Mouse (Mus musculus): Measurements from ENCODE around the gene Mpped2. TPM values are rescaled to one million over a fixed set of nuclear protein-coding genes. Genes with fewer than 3 reads are reported as not detected.

Mpped2 gene
- polyA plus RNA-seq, 1 experiment from 2014 or later = 44.4 TPM

GRCm38 (mm10) chr2:106844147-106844546, 151.1 kb downstream of the Mpped2 start:
- no peak overlapping the region for H3K4me2 ChIP-seq (replicated peaks; ENCODE audit: low read depth, low read length)
- no peak overlapping the region for H3K27ac ChIP-seq (ENCODE audit: low read depth, low read length)
- H3K9ac ChIP-seq (ENCODE audit: low read depth, low read length) = no peak overlapping the region
- ATAC-seq (ENCODE audit: low FRiP score) (no peak), DNase-seq (ENCODE audit: low spot score) (no peak)
- H3K27me3 ChIP-seq (ENCODE audit: control insufficient read depth, insufficient read depth, low read length) = no peaks in the 10 kb centered on the region
- no peaks in the 10 kb centered on the region for H3K36me3 ChIP-seq (ENCODE audit: control insufficient read depth, insufficient read depth, low read length)
- no peak overlapping the region for H3K4me3 ChIP-seq (ENCODE audit: low read depth, low read length)
- H3K4me1 ChIP-seq (replicated peaks; ENCODE audit: control insufficient read depth, insufficient read depth, low read length) = no peaks in the 10 kb centered on the region
- WGBS = 72% methylated on average over 9 of the region's 9 CpGs
- H3K9me3 ChIP-seq (ENCODE audit: control insufficient read depth, low read length) = no peaks in the 10 kb centered on the region

- H3K9me3 ChIP-seq (ENCODE audit: control insufficient read depth, low read length) = no peaks in the 10 kb centered on the region
- H3K27ac ChIP-seq (ENCODE audit: low read depth, low read length) = no peak overlapping the region
- no peak for ATAC-seq (ENCODE audit: low FRiP score)
- H3K36me3 ChIP-seq (ENCODE audit: control insufficient read depth, insufficient read depth, low read length) = no peaks in the 10 kb centered on the region
- no peak overlapping the region for H3K9ac ChIP-seq (ENCODE audit: low read depth, low read length)
- WGBS = 73% methylated on average over 10 of the region's 10 CpGs
- no peaks in the 10 kb centered on the region for H3K27me3 ChIP-seq (ENCODE audit: control insufficient read depth, insufficient read depth, low read length)
- H3K4me2 ChIP-seq (replicated peaks; ENCODE audit: low read depth, low read length) = no peak overlapping the region
- H3K4me1 ChIP-seq (replicated peaks; ENCODE audit: control insufficient read depth, insufficient read depth, low read length) = no peaks in the 10 kb centered on the region
- H3K4me3 ChIP-seq (ENCODE audit: low read depth, low read length) = no peak overlapping the region
- DNase-seq (ENCODE audit: low spot score) = no peak
These were observed 152.0 kb downstream of the Mpped2 start for GRCm38 (mm10) chr2:106844766-106845678.

GRCm38 (mm10) chr2:106846511-106846910, 153.4 kb downstream of the Mpped2 start:
- no peak overlapping the region for H3K27ac ChIP-seq (ENCODE audit: low read depth, low read length)
- H3K4me1 ChIP-seq (replicated peaks; ENCODE audit: control insufficient read depth, insufficient read depth, low read length) = no peaks in the 10 kb centered on the region
- H3K4me2 ChIP-seq (replicated peaks; ENCODE audit: low read depth, low read length) = no peak overlapping the region
- ATAC-seq (ENCODE audit: low FRiP score) (no peak), DNase-seq (ENCODE audit: low spot score) (no peak)
- H3K9me3 ChIP-seq (ENCODE audit: control insufficient read depth, low read length) = no peaks in the 10 kb centered on the region
- H3K9ac ChIP-seq (ENCODE audit: low read depth, low read length) = no peak overlapping the region
- 47% methylated on average over 4 of the region's 4 CpGs for WGBS
- no peaks in the 10 kb centered on the region for H3K27me3 ChIP-seq (ENCODE audit: control insufficient read depth, insufficient read depth, low read length)
- no peaks in the 10 kb centered on the region for H3K36me3 ChIP-seq (ENCODE audit: control insufficient read depth, insufficient read depth, low read length)
- no peak overlapping the region for H3K4me3 ChIP-seq (ENCODE audit: low read depth, low read length)

GRCm38 (mm10) chr2:106849389-106849788, 156.3 kb downstream of the Mpped2 start:
- 74% methylated on average over 9 of the region's 9 CpGs for WGBS
- Histone ChIP-seq H3K9me3 (ENCODE audit: control insufficient read depth, low read length) (no peaks in the 10 kb centered on the region), H3K4me2 (replicated peaks; ENCODE audit: low read depth, low read length) (no peak overlapping the region), H3K36me3 (ENCODE audit: control insufficient read depth, insufficient read depth, low read length) (no peaks in the 10 kb centered on the region), H3K9ac (ENCODE audit: low read depth, low read length) (no peak overlapping the region), H3K27ac (ENCODE audit: low read depth, low read length) (no peak overlapping the region), H3K27me3 (ENCODE audit: control insufficient read depth, insufficient read depth, low read length) (no peaks in the 10 kb centered on the region), H3K4me3 (ENCODE audit: low read depth, low read length) (no peak overlapping the region), H3K4me1 (replicated peaks; ENCODE audit: control insufficient read depth, insufficient read depth, low read length) (no peaks in the 10 kb centered on the region)
- ATAC-seq (ENCODE audit: low FRiP score) (no peak), DNase-seq (ENCODE audit: low spot score) (no peak)

GRCm38 (mm10) chr2:106851515-106851914, 158.4 kb downstream of the Mpped2 start:
- H3K27me3 ChIP-seq (ENCODE audit: control insufficient read depth, insufficient read depth, low read length) = no peaks in the 10 kb centered on the region
- H3K4me1 ChIP-seq (replicated peaks; ENCODE audit: control insufficient read depth, insufficient read depth, low read length) = peaks cover 8% of the 10 kb centered on the region
- no peak overlapping the region for H3K9ac ChIP-seq (ENCODE audit: low read depth, low read length)
- WGBS = 84% methylated on average over 8 of the region's 8 CpGs
- H3K9me3 ChIP-seq (ENCODE audit: control insufficient read depth, low read length) = no peaks in the 10 kb centered on the region
- no peak for ATAC-seq (ENCODE audit: low FRiP score)
- no peak overlapping the region for H3K27ac ChIP-seq (ENCODE audit: low read depth, low read length)
- no peak overlapping the region for H3K4me2 ChIP-seq (replicated peaks; ENCODE audit: low read depth, low read length)
- no peaks in the 10 kb centered on the region for H3K36me3 ChIP-seq (ENCODE audit: control insufficient read depth, insufficient read depth, low read length)
- H3K4me3 ChIP-seq (ENCODE audit: low read depth, low read length) = no peak overlapping the region
- DNase-seq (ENCODE audit: low spot score) = no peak

- DNase-seq (ENCODE audit: low spot score) (no peak), ATAC-seq (ENCODE audit: low FRiP score) (no peak)
- no peaks in the 10 kb centered on the region for H3K27me3 ChIP-seq (ENCODE audit: control insufficient read depth, insufficient read depth, low read length)
- no peaks in the 10 kb centered on the region for H3K9me3 ChIP-seq (ENCODE audit: control insufficient read depth, low read length)
- no peak overlapping the region for H3K4me2 ChIP-seq (replicated peaks; ENCODE audit: low read depth, low read length)
- no peak overlapping the region for H3K4me3 ChIP-seq (ENCODE audit: low read depth, low read length)
- H3K27ac ChIP-seq (ENCODE audit: low read depth, low read length) = no peak overlapping the region
- H3K9ac ChIP-seq (ENCODE audit: low read depth, low read length) = no peak overlapping the region
- peaks cover 8% of the 10 kb centered on the region for H3K4me1 ChIP-seq (replicated peaks; ENCODE audit: control insufficient read depth, insufficient read depth, low read length)
- 46% methylated on average over 4 of the region's 4 CpGs for WGBS
- H3K36me3 ChIP-seq (ENCODE audit: control insufficient read depth, insufficient read depth, low read length) = no peaks in the 10 kb centered on the region
These were observed 161.1 kb downstream of the Mpped2 start for GRCm38 (mm10) chr2:106854213-106854612.

- Histone ChIP-seq H3K9me3 (ENCODE audit: control insufficient read depth, low read length) (no peaks in the 10 kb centered on the region), H3K4me1 (replicated peaks; ENCODE audit: control insufficient read depth, insufficient read depth, low read length) (peaks cover 8% of the 10 kb centered on the region), H3K9ac (ENCODE audit: low read depth, low read length) (no peak overlapping the region), H3K27me3 (ENCODE audit: control insufficient read depth, insufficient read depth, low read length) (no peaks in the 10 kb centered on the region), H3K27ac (ENCODE audit: low read depth, low read length) (no peak overlapping the region), H3K36me3 (ENCODE audit: control insufficient read depth, insufficient read depth, low read length) (no peaks in the 10 kb centered on the region), H3K4me3 (ENCODE audit: low read depth, low read length) (no peak overlapping the region), H3K4me2 (replicated peaks; ENCODE audit: low read depth, low read length) (no peak overlapping the region)
- WGBS = 34% methylated on average over 8 of the region's 8 CpGs
- no peak for DNase-seq (ENCODE audit: low spot score)
- peak; percentile 26; the same call in 1 of the 2 replicates for ATAC-seq (ENCODE audit: low FRiP score)
These were observed 161.7 kb downstream of the Mpped2 start for GRCm38 (mm10) chr2:106854758-106855157.

- Histone ChIP-seq H3K27me3 (ENCODE audit: control insufficient read depth, insufficient read depth, low read length) (no peaks in the 10 kb centered on the region), H3K9me3 (ENCODE audit: control insufficient read depth, low read length) (no peaks in the 10 kb centered on the region), H3K36me3 (ENCODE audit: control insufficient read depth, insufficient read depth, low read length) (no peaks in the 10 kb centered on the region), H3K9ac (ENCODE audit: low read depth, low read length) (no peak overlapping the region), H3K4me3 (ENCODE audit: low read depth, low read length) (no peak overlapping the region), H3K27ac (ENCODE audit: low read depth, low read length) (no peak overlapping the region), H3K4me1 (replicated peaks; ENCODE audit: control insufficient read depth, insufficient read depth, low read length) (peaks cover 8% of the 10 kb centered on the region), H3K4me2 (replicated peaks; ENCODE audit: low read depth, low read length) (no peak overlapping the region)
- ATAC-seq (ENCODE audit: low FRiP score) (no peak), DNase-seq (ENCODE audit: low spot score) (no peak)
- 54% methylated on average over 13 of the region's 13 CpGs for WGBS
These were observed 162.1 kb downstream of the Mpped2 start for GRCm38 (mm10) chr2:106855184-106855583.
